Mouse (Mus musculus) hindlimb bud, embryonic 11.5 days (tissue): ENCODE data around the gene Cacna2d3.

Experiments
- DNase-seq: peaks from one replicate; pipeline ENCODE4 v3.0.0-alpha.2; 2012; ENCODE audit warnings: low read depth, low spot score; ENCODE audit errors: extremely low spot score

Gene Cacna2d3

DNA sequence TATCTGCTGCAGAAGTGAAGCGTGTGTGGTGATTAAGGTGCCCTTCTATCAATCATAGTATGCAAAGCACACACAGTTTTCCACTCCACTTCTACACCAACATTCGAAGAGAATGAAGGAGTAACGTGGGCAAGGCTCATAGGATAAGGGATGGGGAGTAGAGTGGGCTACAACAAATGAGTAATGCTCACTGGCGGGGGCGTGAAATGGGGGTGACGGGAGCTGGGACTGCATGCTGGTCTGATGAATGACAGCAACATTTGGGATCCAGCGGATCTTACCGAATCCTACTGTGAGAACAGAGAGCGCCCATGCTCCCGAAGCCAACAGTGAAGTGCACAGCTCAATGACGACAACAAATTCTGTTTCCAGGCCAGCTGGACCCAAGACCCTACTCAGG is 76.2 kb downstream of the Cacna2d3 start:
- DNase-seq: no peak

DNA sequence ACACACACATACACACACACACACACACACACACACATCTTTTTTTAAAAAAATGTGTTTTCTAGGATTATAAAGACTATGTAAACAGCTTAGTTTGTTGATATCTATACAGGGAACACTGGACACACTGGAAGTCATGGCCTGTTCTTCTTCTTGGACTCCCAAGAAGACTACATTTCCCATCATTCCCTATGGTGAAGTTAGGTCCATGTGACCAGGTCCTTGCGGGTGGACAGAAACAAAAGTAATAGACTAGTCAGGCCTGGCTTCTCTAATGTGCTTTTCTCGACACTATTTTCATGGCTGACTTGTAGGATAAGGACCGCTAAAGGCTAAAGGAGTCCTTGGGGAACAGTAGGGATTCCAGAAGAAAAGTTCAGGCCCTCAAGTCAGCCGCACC is 78.4 kb downstream of the Cacna2d3 start:
- no peak for DNase-seq

DNA sequence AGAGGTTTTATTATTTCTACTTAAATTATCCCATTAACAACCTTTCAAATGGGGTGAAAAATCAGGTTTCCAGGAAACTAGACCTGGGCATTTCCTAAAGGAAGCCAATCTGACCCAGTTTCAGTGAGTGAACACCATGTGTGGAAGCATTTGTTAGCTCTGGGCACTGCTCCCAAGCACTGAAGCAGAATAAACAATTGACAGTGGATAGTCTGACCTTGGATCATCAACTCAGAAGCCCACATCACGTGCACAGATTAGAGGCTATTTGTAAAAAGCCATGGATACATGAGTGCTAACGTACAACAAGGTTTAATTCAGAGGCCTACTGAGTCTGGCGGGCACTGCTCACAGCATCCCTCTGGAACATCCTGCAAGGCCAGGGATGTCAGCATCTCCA is 82.4 kb downstream of the Cacna2d3 start:
- DNase-seq: no peak

DNA sequence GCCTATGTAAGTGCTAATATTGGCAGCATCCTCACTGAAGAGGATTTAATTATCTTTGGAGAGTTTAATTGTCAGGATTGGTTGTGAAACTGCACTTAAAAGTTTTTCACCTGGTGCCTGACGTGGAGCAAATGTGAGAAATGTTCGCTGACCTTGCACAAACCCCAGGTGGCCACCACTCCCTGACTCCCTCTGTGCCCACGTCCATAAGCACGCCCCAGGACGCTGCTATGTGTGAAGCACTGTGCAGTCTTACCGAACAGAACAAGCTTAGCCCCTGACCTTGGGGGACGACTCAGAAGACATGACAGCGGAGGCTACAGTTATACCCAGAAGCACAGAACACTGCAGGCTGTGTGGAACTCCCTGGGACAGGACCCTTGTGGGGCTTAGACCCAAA is 93.5 kb downstream of the Cacna2d3 start:
- DNase-seq: no peak

DNA sequence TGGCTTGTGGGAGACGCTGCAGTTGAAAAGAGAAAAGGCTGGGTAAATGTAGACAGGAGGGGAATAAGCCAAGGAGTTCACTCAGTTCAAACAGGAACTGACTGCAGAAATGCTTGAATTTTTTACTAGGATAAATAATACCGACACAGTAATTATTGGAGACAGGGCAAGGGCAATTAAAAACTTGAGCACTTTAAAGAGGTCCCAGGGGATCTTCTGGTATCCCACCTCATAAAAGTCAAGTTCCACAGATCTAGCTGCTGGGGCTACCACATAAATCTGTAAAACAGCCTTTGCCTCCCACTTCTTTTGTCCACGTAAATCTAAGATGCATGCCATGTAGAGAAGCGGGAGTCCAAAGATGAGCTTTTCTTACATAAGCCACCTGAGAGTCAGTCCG is 109.2 kb downstream of the Cacna2d3 start:
- peak; percentile 26 for DNase-seq

DNA sequence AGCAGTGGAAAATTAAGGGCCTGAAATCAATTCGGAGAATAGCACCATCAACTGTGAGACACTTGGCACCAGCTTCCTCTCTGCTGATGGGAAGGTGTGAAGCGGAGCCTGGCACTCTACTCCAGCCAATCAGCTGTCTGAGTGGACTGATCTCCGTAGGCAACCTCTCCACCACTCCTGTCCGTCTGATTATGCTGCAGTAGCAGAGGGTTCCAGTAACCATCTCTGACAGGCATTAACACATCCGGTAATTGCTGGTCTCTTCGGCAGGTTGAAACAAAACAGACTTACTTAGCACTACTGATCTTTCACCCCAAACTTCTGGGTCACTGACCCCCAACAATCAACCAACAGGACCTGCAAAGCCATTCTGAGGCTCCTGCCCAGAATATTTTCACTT is 112.9 kb downstream of the Cacna2d3 start:
- DNase-seq: no peak

DNA sequence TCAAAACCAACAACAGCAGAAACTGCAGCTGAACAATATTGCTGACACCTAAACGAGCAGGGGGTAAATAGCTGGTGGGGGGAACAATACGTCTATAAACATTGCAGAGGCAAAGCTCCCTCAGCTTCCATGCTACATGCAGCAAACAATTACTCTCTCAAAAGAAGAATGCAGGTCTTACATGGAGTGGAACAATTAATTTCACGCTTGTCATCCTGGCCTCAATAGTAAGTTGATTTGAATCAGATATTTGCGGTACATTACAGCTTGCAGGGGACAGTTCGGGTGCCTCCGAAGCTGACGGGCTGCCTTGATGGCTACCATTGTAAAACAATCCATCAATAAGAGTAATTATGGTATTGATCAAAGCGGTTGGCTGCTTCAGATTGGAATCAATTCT is 122.2 kb downstream of the Cacna2d3 start:
- DNase-seq: no peak

DNA sequence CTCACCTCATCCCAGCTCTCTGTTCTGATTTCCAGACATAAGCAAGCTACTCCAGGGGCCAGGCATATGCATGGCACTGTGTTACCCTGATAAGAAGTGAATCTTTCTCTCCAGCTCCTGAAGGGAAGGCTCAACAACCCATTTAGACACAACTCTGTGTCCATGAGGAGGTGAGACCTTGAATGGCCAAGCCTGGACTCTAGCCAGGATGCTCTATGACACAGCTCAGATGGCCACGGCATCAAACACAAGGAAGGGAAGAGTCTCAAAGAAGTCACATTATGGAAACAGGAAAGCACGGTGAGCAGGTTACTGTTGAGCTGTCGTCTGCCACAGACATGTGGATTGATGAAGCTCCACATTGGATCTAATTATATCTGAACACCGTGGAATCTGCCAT is 128.8 kb downstream of the Cacna2d3 start:
- DNase-seq: no peak

DNA sequence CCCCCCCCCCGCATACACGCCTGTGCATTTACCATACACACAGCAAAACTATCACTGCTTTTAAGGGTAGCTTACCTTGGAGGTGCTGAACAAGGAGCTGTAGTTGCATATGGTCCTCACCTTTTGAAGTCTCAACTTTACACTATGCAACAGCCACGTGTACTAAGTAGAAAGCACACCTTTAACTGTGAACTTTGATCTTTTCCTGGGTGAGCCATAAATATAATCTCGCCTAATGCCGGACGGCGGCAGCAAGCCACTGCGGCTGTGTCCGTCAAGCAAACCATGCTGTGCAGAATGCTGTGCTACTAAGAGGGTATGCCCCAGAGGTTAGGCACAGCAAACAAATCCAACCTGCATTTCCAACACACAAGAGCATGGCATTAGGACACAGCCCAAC is 132.0 kb downstream of the Cacna2d3 start:
- no peak for DNase-seq

DNA sequence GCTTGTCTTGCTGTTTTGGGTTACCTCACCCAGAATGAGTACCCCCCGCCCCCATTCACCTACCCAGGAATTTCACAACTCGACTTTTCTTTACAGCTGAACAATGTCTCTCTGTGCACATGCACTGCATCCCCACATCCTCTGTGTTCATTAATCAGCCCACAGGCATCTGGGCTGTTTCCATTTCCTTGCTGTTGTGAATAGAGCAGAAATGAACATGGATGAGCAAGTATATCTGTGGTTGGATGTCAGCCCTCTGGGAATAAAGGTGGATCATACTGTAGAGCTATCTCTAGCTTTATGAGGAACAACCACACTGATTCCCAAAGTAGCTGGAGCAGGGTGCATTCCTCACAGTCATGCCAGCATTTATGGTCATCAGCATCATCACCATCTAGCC is 139.7 kb downstream of the Cacna2d3 start:
- DNase-seq: no peak

DNA sequence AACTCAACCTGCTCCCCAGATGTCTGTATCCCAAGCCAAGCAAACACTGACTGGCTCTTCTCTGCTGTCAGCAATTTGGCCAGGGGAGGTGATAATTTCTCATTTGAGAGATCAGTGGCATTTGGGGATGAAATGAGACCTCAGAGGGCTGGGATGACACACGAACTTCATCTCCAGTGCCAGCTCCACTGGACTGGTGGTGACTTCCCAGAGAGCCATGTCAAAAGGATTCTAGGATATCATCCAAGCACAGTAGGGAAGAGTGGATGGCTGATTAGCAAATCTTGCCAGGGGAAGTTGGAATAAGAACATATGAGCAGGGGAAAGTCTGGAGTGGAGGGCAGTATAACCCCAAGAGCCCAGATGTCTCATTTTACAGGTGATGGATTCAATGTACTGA is 143.9 kb downstream of the Cacna2d3 start:
- no peak for DNase-seq

DNA sequence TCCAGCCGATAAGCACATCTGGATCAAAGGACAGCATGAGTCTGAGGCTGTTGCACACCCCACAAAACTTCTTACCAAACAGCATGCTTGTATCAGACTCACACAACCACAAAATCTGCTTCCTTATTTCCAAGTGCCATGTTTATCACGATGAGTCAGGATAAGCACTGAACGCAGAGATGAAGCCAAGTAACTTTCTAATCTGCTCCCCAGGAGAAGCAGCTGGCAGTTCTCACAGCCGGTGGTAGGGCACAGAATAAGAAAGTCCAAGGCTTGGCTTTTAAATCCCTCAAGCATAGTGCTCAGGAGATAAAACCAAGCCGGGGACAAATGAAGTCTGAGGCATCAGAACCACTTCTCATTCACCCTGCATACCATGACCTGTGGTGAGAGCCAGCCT is 146.1 kb downstream of the Cacna2d3 start:
- no peak for DNase-seq

DNA sequence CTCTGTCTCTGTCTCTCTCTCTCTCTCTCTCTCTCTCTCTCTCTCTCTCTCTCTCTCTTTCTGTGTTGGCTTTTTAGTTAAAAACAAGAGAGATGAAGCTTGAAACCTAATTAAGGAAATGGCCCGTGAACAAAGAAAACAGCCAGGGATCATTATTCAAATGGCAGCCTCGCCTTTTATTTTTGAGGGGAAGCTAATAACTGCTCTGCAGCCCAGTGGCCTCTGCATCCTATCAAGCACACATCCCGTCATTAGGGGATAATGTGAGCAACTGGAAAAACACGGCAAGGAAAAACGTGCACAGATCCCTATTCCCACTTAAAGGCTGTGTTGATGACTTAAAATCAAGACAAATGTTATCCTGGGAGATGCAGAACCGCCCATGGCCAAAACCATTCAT is 159.0 kb downstream of the Cacna2d3 start:
- no peak for DNase-seq

DNA sequence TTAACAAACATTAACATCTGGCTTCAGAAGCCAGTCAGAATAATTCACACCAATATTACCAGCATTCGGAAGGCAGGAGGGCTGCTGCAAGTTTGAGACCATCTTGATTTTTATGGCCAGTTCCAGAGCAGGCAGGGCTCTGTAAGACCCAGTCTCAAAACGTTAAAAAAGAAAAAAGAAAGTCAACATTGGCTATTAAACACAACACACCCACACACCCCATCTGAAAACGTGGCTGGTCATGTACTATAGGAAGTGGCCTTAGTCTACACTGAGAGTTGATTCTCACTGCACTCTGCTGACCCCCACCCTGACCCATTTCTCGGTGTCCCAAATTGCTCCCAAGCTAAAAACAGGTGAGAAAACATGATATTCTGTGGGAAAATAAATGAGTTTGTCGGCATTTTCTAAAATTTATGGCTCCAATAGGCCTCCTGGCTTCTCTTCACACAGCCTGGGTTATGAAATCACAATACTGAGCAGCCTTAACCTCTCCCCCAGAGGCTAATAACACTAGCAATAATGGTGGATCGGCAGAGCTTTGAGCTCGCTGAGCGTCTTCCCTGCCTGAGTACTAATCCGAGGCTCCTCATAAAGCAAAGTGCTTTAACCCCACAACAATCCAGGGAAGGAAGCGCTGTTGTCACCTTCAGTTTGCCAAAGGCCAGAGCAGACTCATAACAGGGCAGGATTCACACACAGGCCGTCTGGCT is 160.4 kb downstream of the Cacna2d3 start:
- DNase-seq: no peak

DNA sequence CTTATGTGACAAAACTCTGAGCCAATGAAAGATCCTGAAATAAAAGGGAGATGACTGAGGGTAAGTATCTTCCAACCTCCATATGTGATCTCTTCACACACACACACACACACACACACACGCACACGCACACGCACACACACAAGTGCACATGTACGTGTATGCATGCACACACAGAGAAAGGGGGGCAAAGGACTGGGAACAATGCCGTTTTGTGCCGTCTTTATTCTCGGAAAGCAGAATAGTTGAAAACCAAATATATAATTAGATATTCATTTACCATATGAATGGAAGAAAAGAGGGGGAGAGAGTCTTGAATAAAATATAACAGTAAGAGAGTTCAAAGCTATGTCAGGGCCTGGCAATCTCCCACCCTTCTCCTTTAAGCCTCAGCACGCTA is 163.2 kb downstream of the Cacna2d3 start:
- no peak for DNase-seq

DNA sequence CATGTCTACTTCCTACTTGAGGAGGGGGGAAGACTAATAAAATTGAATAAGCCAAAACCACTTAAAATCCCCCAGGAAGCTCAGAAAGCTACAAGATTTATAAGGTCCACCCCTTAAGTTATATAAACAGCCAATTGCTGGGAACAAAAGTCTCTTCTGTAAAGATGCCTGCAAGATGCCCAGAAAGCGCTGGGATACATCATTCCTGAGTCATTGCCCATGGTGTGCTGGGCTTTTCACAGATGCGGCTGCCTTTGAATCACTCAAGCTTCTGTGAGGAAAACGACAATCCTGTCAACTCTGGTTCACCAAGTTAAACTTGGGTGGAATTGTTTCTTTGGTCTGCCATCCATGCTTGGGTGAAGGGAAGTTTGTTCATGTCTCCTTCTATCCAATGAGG is 165.5 kb downstream of the Cacna2d3 start:
- no peak for DNase-seq

DNA sequence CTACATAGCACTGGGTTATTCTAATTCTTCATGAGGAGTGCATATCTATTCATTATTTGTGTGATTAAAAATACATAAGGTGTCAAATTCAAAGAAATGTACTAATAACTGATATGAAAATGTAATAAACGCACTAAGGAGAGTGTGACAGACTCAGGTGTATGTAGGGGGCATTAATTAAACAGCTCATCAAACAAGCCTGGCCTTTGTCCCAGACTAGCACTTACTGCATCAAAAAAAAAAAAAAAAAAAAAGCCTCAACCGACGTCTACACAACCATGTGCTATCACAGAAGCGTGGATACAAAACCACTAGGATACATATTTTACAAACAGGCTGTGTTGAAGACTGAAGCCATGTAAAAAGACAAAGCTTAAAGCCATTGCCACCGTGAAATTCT is 169.2 kb downstream of the Cacna2d3 start:
- no peak for DNase-seq

DNA sequence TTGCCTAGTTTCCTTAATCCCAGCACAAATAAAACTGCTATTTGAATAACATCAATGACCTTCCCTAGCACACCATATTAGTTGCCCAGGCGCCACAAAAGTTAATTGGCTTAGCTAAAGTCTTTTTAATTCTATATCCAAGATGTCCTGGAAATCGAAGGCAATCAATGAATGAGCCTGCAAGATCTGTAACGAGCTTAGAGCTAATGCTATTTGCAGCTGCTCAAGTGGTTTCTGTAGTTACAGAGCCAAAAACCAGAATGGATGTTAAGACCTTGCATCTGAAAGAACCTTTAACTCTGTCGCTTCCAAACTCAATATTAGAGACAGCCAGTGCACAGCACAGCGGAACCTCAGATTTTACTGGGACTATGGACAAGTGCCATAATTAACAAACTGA is 173.0 kb downstream of the Cacna2d3 start:
- DNase-seq: no peak

DNA sequence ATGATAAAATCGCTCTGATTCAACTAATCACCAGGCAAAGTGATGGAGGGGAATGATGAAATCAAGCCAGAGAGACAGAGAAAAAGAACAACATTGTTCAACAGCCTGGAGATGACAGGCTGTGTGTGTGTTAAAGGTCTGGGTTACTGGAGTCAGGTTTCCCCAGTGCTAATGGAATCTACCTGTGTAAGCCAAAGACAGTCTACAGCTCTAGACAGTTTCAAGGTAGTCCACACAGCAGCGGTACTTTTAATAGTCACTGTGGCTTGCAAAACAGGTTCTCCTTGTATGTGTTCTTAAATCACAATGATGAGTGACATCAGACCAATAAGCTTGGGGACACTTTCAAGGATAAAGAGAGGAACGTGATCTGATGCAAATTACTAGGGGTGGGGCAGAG is 191.1 kb downstream of the Cacna2d3 start:
- no peak for DNase-seq

DNA sequence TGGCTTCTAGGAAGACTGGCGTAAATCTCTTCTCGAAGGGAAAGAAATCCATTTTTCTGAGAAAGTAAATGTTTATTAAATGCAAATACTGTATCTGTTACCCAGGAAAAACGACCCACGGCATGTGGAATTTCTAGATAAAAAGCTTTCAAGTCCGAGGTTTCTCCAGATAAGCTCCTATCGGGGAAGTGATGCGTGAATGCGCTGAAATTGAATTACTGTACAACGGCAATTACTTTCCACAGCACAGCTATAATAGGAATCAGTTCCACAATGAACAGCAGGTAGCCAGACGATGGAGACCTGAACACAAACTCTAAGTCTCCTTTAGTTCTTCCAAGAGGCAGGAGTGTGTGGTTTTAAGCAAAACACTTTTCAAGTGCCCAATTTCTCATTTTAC is 193.0 kb downstream of the Cacna2d3 start:
- DNase-seq: no peak

DNA sequence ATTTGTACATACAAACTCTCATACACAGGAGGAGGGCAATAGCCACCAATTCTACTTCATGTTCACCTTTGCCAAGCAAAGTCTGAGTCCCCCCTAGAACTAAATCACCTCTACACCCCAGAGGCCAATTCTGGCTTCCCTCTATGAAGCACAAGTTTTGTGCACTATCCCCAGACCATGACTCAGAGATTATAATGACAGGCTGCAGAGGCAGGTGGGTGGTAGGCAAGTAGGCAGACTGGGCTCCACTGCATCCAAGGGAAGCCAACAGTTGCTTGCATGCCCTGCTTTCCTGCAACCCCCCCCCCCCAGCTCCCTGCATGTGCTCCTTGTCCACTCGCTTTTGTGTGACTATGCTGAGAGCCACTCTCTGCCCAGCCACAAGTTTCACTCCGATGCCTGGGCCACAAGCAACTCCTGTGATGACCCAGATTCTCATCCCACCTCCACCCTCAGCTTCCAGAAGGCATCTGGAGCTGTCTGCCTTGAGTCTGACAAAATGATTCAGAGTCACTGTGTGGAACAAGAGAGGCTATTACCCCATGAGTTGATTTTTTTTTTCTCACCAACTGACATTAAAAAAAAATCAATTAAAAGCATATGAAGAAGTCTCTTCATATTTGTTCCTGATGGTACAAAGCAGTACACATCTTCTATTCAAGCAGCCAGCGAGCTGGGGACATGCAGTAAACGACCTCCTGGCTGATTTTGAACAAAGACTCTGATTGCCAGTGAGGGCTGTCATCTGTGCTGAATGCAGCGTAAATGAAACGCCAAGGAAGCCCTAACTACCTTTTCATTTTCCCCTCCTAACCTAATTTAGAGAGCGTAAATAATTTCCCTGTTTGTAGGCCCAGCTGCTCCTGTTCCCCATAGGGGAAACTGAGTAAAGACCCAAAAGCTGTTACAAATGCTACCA is 201.7 kb downstream of the Cacna2d3 start:
- no peak for DNase-seq

DNA sequence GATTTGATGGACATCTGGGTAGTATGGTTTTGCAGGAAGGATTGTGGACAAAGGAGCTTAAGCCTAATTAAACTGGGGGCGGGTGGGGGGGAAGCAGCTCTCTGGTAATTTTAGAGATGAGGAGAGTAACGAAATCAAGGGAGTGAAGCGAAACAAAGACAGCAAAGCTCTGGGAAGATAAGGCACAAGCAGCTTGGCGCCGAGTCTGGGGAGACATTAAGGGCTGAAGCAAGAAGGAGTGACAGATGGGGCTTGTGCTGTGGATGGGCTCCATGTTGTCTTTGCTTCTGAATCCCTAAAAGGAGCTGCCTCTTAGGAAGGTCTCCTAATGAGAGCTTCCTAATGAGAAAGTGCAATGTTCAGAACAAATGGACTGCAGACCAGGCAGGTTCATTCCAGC is 219.0 kb downstream of the Cacna2d3 start:
- no peak for DNase-seq
